Comparison of ENCODE assay signal across 21 mouse cellular contexts in the genomic region with DNA sequence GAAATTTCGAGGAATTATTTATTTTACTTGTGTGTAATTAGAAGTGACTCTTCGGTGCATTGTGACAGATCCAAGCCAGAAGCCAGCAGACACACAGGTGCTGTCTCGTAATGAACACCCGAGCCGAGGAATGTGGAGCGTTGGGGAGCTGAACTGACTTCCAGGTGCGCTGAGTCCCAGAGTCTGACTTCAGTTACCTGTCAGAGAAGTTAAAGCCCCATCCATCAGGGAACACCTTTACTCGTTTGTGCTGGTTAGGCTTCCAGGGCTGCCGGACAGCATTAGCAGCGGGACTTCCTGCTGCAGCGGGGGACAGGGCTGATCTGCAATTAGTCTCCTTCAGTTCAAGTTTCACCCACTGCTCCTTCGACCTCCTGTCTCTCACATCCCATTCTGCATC.
DNase-seq lines count a peak whose midpoint lies in the region; ATAC-seq and TF ChIP-seq lines count a peak whose summit lies in the region.
"Had no signal": no experiment of that assay in that cellular context is flagged by ENCODE, and none has a peak within 500 bp of the region (broad histone marks: within the 10 kb centered on the region; RNA-seq: fewer than 3 reads in every experiment).

No protein-coding gene starts in this region.

- DNase-seq in embryo, embryonic 11 days: peak; percentile 34
- no peak for DNase-seq in embryo, embryonic 9.5 days (ENCODE audit: extremely low spot score)
- no peak for DNase-seq in lung, adult 2 months
- DNase-seq in T-cell, adult 2 months (ENCODE audit: low spot score): no peak
- DNase-seq: adrenal gland, postnatal 25 days; cerebellum, postnatal 10 days; gastrocnemius, postnatal 10 days; heart, adult 18-20 months; heart, postnatal 14 days; kidney, postnatal 25 days; thymus, adult 2 months; thymus, postnatal 4 days had no signal

- ATAC-seq in lung, embryonic 16.5 days (ENCODE audit: low read depth): no peak
- no peak for ATAC-seq in limb, embryonic 12.5 days (ENCODE audit: insufficient number of reproducible peaks, insufficient read depth, low FRiP score, low TSS enrichment, low read depth)
- no peak for ATAC-seq in megakaryocyte progenitor cell, adult 5-6 weeks (replicated peaks; ENCODE audit: poor library complexity)
- ATAC-seq: forebrain, embryonic 13.5 days; intestine, postnatal 0 days; midbrain, embryonic 13.5 days had no signal

- no peaks in the 10 kb centered on the region for H3K27me3 ChIP-seq in lung, embryonic 16.5 days (ENCODE audit: control insufficient read depth, insufficient read depth, low read depth, low read length)
- no peaks in the 10 kb centered on the region; the same call in 1 of the 2 replicates for H3K27me3 ChIP-seq in limb, embryonic 12.5 days
- H3K27me3 ChIP-seq: forebrain, embryonic 13.5 days; heart, embryonic 13.5 days; megakaryocyte, embryonic 14.5 days; midbrain, embryonic 13.5 days had no signal

- H3K9me3 ChIP-seq in lung, embryonic 16.5 days (ENCODE audit: control insufficient read depth, low read length): no peaks in the 10 kb centered on the region
- H3K9me3 ChIP-seq in limb, embryonic 12.5 days: no peaks in the 10 kb centered on the region
- H3K9me3 ChIP-seq: forebrain, embryonic 13.5 days; heart, embryonic 13.5 days; midbrain, embryonic 13.5 days had no signal

- H3K4me2 ChIP-seq in lung, embryonic 16.5 days (ENCODE audit: low read depth, low read length): peak overlapping the region; percentile 13; the same call in 1 of the 2 replicates
- H3K4me2 ChIP-seq in limb, embryonic 12.5 days: peak overlapping the region; percentile 45
- H3K4me2 ChIP-seq: forebrain, embryonic 13.5 days; heart, embryonic 13.5 days; midbrain, embryonic 13.5 days had no signal

- 30% methylated on average over 12 of the region's 12 CpGs for WGBS in lung, embryonic 16.5 days
- 33% methylated on average over 12 of the region's 12 CpGs for WGBS in lung, adult 2 months
- 9% methylated on average over 12 of the region's 12 CpGs for WGBS in limb, embryonic 12.5 days

- no peak overlapping the region for H3K9ac ChIP-seq in lung, embryonic 16.5 days (ENCODE audit: low read length)
- no peak overlapping the region for H3K9ac ChIP-seq in limb, embryonic 12.5 days (replicated peaks)
- H3K9ac ChIP-seq: forebrain, embryonic 13.5 days; heart, embryonic 13.5 days; midbrain, embryonic 13.5 days had no signal

- H3K36me3 ChIP-seq in lung, embryonic 16.5 days (ENCODE audit: control insufficient read depth, insufficient read depth, low read length): no peaks in the 10 kb centered on the region
- no peaks in the 10 kb centered on the region for H3K36me3 ChIP-seq in limb, embryonic 12.5 days
- H3K36me3 ChIP-seq: heart, embryonic 13.5 days; midbrain, embryonic 13.5 days had no signal

- no peak overlapping the region for H3K27ac ChIP-seq in lung, embryonic 16.5 days (ENCODE audit: low read length)
- no peak overlapping the region for H3K27ac ChIP-seq in limb, embryonic 12.5 days
- H3K27ac ChIP-seq: forebrain, embryonic 13.5 days; heart, embryonic 13.5 days; layer of hippocampus, adult 2 months; midbrain, embryonic 13.5 days had no signal

- no peak overlapping the region for H3K4me3 ChIP-seq in lung, embryonic 16.5 days (ENCODE audit: low read length)
- no peak overlapping the region for H3K4me3 ChIP-seq in lung, adult 2 months (replicated peaks; ENCODE audit: extremely low read depth, low read depth, low read length)
- no peak overlapping the region for H3K4me3 ChIP-seq in limb, embryonic 12.5 days (replicated peaks)
- H3K4me3 ChIP-seq: forebrain, embryonic 13.5 days; heart, embryonic 13.5 days; layer of hippocampus, adult 2 months; megakaryocyte, embryonic 14.5 days; midbrain, embryonic 13.5 days had no signal

- no peak for TF ChIP-seq CTCF in lung, adult 2 months (IDR thresholded peaks at IDR 0.05; ENCODE audit: insufficient read depth, low read length)

- TF ChIP-seq POLR2A in lung, adult 2 months (IDR thresholded peaks at IDR 0.05; ENCODE audit: borderline replicate concordance, extremely low read depth, low read depth, low read length): no peak

- peaks cover 3% of the 10 kb centered on the region; the same call in 1 of the 2 replicates for H3K4me1 ChIP-seq in lung, embryonic 16.5 days (replicated peaks; ENCODE audit: control insufficient read depth, insufficient read depth, low read length)
- H3K4me1 ChIP-seq in lung, adult 2 months (ENCODE audit: control insufficient read depth, insufficient read depth, low read length): no peaks in the 10 kb centered on the region; the same call in 1 of the 2 replicates
- peaks cover 15% of the 10 kb centered on the region for H3K4me1 ChIP-seq in limb, embryonic 12.5 days (replicated peaks)
- H3K4me1 ChIP-seq: megakaryocyte, embryonic 14.5 days had no signal
